Mouse (Mus musculus) c-Kit-positive CD71-positive TER-119-positive erythroid progenitor cells, embryonic 14.5 days (primary cell): ENCODE results near the gene Phf12.

Source experiments
- DNase-seq: peaks from one replicate; pipeline ENCODE4 v3.0.0-alpha.2; 2013; ENCODE audit warnings: low spot score

Gene Phf12

DNA sequence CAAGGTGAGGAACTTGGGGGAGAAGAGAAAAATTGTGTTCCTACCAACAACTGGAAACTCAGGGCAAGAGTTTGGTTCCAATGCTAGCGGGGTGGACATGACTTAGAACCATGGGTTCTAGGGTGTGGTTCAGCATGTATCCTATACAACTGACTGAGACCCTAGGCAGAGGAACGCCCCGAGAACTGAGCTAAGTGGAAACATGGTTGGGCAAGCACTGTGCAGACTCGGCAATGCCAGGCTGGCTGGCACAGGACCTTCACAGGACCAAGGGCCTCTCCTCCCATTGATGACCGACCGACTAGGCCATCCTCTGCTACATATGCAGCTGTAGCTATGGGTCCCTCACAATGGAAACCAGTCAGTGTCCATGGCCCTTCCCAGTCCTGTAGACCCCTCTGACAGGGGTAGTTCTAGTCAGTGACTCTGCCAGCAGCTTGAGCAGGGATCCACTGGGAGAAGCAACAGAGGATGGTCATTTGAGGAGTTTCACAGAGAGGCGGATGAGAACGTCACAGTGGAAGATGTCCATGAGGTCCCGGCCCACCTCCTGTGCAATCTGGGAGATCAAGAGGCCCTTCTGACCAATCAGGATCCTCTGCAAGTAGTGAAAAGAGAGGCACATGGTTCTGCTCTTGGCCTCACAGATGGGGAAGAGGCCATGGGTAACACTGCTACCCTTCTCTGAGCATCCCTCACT is 91.2 kb downstream of the Phf12 start:
- DNase-seq = peak; percentile 92

DNA sequence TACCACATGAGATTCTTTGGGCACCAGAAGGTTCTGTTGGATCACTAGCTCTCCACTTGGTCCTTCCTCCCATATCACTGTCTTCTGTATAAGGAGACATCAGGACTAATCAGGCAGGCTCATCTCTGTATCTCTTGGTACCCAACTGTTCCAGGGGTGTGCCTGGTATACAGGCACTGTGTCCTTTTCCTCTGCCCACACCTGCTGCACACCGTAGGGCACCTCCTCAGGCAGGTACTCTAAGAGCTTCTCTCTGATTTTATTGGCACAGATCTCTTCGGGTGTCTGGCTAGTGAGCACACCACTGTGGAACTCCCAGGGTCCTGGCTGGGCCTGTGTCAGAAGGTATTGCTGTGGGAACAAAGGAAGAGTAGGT is 91.7 kb downstream of the Phf12 start:
- DNase-seq = no peak

DNA sequence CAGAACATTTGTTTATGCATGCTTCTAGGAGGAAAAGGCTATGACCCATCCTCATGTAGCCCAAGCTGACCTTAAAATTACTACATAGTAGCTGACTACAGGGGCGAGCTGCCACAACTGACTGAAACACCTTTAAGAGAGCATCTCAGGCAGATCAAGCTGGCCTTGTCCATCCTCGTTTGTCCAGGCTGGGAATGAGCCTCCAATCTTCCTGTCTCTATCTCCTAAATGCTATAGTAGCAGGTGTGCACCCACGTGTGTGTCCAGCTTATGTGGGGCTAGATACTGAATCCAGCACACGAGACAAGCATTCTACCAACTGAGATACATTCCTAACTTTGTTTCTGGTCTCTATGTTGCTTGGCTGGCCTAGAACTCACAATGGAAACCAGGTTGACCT is 92.1 kb downstream of the Phf12 start:
- DNase-seq = no peak
